Mouse (Mus musculus) heart, postnatal 25 days (tissue): ENCODE results near the gene Amer3. TPM values are rescaled to one million over a fixed set of nuclear protein-coding genes. Genes with fewer than 3 reads are reported as not detected.
"Not testable (repeated sequence)": the region's sequence is repeated elsewhere in the genome, so short reads cannot be mapped to it uniquely, and the experiment has no call there.

Experiments used
- DNase-seq: peaks from one replicate; pipeline ENCODE4 v3.0.0; 2022; ENCODE audit warnings: low spot score
- intact Hi-C: fragments of 180-260 bp; cut with DNase I; formaldehyde crosslinking; loops from one replicate; pipeline ENCODE4 v1.15.1; 2025
- total RNA-seq, 2 experiments: library from RNA; stranded (reverse); gene quantifications; 2 replicates each; pipeline ENCODE4 v1.2.3; 2021

Gene Amer3
- total RNA-seq, result not detected

DNA sequence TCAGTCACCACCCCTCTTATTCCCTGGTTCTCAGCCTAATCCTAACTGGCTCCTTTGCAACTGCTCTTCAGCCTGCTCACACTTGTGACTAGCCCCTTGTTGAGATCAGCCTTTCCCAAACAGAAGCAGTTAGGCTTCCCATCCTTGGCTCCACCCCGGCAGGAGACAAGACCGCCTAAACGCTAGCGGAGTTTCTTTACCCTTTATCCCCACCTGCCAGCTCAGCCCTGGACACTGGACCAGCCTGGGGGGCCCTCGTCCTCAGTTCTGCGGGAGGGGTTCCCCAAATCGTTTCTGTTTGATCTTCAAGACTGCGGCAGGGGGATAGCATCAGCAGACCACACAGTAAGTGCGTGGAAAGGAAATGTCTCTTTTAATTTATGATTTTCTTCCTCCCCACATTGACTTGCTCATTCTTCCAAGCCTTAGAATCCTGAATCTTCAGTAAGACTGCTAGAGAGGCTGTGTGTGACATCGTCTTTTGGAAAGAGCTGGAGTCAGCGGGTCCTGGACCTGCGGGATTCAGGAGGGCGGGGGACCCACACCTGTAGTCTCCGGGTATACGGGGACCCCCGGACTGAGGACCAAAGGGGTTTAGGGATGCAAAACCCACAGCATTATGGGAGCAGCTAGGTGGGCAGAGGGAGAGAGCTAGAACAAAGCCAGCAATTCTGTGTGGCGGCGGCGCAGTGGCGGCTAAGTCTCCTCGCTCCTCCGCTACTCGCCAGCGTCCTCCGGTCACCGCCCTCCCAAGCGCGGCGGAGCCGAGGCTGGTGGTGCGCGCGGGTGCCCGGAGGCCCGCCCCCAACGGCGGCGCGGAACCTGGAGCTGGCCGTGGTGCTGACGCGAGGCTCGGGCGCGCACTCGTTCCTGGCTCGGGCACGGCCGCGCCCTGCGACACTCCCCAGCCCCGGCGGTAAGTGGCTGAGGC lies at the start of gene Amer3:
Amer3 (plus strand) TSS at position 807 of the 931 bp plus-strand sequence.
- intact Hi-C loops, result no loop called here
- DNase-seq, result no peak

DNA sequence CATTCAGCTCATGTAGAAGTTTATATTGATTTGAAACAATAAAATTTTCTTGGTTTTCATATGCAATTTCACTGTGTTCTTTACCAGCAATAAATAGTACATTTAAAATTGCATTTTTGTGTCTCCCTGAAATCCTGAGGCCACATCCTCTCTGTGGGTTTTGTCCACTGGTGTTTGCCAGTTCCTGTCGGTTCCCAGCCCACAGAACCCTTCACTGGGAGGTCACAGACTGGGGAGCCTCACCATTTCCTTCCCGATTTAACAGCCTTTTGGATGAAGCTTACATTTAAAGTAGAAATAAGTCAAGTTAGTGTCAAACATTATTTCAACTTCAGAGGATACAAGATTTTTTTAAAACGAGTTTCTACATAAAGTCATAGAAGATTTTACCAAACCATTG lies 44.9 kb upstream of the Amer3 start:
- intact Hi-C loops, DNase-seq: not testable (repeated sequence)

- intact Hi-C loops, DNase-seq: not testable (repeated sequence)
These were observed 44.3 kb upstream of the Amer3 start, which contains the start of gene Cfc1 for GRCm38 (mm10) chr1:34535043-34535698. Gene Cfc1, plus strand, starts transcription at chr1:34535648.

DNA sequence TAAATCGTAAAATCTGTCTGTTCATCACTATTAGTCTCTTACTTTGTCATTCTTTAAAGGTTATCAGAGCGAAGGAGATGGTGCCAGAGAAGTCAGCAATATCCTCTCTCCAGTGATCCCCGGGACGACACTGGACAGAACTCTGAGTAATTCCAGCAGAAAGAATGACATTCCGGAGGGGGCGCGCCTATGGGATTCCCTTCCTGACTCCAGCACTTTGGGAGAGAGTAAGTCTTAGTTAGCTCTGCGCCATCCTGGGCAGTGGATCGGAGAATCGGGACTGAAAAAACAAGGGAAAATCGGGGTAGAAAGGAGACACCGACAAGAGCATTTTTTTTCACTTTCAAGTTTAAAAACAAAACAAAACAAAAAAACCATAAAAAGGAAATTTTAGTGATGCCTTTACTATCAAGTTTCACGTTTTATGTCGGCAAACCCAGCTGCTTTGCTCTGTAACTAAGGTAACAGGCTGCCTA lies 43.1 kb upstream of the Amer3 start:
- intact Hi-C loops, result no loop called here
- no peak for DNase-seq

DNA sequence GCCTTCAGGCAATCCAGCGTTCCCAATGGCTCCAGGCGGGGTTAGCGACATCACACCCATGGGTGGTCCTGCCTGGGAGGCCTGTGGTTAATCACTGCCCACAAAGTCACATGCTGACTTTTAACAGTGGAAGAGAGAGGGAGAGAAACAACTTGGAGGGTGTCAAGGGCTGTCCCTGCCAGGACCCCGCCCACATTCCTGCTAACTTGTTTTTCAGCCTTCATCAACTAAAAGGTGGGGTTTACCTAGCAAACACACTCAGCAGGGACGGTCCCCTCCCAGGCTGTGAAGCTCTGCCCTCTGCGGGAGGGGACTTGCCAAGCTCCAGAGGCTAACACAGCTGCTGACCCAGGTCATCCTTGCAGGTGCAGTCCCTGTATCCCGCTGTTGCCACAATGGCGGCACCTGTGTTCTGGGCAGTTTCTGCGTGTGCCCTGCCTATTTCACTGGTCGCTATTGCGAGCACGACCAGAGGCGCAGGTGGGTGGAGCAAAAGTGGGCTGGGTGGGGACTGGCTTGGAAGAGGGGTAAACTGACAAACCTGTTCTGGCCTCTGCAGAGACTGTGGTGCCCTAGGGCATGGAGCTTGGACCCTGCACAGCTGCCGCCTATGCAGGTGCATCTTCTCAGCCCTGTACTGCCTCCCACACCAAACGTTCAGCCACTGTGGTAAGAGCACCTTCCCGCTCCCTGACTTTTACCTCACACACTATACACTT lies 42.5 kb upstream of the Amer3 start:
- intact Hi-C loops, result no loop called here
- DNase-seq, result no peak

DNA sequence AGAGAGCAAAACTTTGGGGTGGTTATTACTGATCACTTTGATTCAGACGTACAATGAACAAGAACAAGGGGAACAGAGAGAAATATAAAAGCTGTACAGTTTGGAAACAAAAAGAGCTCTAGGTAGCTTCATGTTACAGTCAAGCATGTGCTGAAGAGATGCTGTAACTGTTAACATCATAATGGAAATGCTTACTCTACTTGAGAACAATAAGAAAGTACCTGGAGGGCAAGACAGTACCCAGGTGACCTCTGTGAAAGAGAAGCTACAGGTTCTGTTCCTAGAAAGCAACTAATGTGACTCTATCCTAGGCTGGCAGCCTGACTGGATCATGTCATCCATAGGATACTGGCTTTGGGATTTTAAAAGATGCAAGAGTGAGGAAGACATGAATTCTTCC lies 32.4 kb upstream of the Amer3 start:
- DNase-seq, result no peak
- intact Hi-C loops, result no loop called here

DNA sequence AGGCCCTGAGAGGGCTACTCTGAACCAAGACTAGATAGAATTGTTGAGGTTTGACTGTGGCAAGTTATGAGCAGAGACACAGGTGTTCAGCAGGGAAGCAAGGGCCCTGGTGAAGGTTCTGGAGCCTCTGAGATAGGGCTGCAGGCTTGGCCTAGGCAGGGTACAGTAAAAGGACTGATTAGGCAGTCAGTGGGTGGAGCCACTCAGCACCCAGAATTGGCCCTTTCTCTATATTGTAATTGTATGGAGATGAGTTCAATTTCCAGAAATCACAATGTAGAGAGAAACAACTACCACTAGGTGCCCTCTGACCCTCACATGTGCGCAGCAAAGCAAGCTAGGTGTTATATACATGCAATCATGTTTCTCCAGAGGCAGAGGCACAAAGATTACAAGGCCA lies 25.8 kb upstream of the Amer3 start:
- DNase-seq, result no peak
- intact Hi-C loops, result no loop called here

- DNase-seq, result no peak
- intact Hi-C loops, result no loop called here
These were observed 25.2 kb upstream of the Amer3 start for GRCm38 (mm10) chr1:34554275-34554674.

DNA sequence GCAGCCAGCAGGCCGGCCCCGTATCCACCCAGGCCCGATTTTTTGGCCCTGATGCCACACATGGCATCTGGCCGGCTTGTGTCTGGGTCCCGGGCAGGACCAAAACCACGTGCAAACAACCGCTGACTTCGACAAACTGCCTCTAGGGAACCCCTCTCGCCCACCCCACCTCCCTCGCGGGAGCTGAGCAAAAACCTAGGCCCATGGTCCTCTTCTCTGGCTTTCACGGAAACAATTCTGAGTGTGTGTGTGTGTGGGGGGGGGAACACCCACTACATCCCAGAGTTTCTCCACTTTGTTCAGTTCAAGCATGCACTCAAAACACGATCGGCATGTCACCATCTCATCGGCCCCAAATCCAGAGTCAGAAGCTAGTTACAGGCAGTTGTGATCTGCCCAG lies 18.6 kb upstream of the Amer3 start, which contains the start of gene Prss40:
Prss40 (minus strand) TSS at position 101 of the 400 bp plus-strand sequence.
- intact Hi-C loops, result no loop called here
- no peak for DNase-seq

DNA sequence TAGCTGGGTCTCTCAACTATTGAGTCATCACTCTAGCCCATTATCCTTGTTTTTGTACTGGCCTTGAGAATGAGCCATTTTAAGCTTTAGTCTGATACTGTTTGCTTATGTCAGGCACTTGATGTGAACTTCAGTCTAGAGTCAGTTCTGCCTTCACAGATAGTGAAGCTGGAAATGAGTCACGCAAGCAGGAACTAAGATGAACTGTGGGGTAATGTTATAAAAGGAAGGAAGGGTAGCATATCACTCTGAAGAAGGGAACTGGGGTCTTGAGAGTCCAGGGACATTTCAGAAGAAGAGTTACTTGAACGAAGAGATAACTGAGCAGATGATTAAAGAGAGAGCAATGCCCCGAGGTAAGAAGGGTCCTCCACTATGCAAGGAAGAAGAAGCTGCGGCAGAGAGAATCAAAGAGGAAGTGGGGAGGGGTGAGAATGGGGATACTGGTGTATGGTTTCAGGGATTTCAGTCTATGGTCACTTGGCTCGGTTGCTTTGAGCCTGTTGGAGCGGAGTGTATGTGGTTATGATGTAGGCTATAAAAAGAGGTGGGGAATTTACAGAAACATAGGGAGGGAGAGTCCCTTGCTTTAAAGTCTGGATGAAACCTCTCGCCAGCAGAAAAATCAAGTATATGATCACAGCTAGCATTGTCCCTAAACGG lies 14.9 kb upstream of the Amer3 start:
- no peak for DNase-seq
- intact Hi-C loops, result no loop called here

GRCm38 (mm10) chr1:34568120-34568519 lies 11.3 kb upstream of the Amer3 start:
- intact Hi-C loops, result no loop called here
- no peak for DNase-seq

- intact Hi-C loops, result no loop called here
- no peak for DNase-seq
These were observed 9.6 kb upstream of the Amer3 start for GRCm38 (mm10) chr1:34569876-34570275.

- intact Hi-C loops, result no loop called here
- DNase-seq, result no peak
These were observed 8.0 kb upstream of the Amer3 start for GRCm38 (mm10) chr1:34571431-34571830.

- no peak for DNase-seq
- intact Hi-C loops, result no loop called here
These were observed 6.2 kb upstream of the Amer3 start for GRCm38 (mm10) chr1:34573221-34573620.

DNA sequence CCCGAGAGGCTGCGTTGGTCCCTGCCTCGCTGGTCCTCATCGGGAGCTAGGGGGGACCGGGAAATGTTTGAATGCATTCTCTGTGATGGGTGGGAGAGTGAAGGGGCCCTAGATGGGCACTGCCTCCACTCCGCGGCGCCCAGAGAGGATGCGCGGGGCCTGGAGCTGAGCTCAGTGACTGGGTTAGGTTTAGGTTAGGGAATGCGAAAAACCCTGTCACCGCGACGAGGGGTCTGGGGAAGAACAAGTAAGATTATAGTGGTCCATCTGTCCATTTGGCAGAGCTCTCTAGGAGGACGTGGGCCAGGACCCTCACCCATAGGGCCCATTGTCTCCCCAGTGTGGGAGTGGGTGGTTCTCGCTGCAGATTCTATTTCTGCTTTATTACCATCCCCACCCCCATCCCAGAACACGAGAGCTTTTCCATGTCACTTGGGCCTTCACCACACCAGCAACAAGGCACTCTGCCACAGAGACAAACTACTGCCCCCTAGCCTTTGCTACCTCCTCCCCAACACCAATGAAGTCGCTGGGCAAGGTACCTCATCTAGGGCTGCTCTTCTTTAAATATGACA lies 412 bp downstream of the Amer3 start:
- intact Hi-C loops, result no loop called here

DNA sequence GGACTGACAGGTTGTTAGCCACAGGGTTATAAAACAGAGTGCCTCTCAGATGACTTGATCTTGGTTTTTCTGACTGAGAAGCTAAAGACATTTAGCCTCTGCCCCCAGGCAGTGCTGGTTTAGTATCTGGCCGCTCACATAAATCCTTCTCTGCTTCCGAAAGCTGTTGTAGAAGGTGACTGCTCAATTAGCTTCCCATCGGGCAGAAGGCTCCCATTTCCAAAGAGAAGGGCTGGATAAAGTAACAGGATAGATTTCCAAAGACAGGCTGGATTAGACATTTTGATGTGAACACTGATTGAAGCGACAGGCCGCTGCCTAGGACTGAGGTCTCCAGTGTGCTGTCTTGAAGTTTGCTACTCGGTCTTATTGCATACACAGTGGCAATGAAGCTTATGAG lies 2.8 kb downstream of the Amer3 start:
- no peak for DNase-seq
- intact Hi-C loops, result no loop called here

More for the DNA sequence above, 412 bp downstream of the Amer3 start:
- no peak for DNase-seq

GRCm38 (mm10) chr1:34583821-34584263 lies 4.4 kb downstream of the Amer3 start:
- intact Hi-C loops, result no loop called here
- DNase-seq, result no peak

DNA sequence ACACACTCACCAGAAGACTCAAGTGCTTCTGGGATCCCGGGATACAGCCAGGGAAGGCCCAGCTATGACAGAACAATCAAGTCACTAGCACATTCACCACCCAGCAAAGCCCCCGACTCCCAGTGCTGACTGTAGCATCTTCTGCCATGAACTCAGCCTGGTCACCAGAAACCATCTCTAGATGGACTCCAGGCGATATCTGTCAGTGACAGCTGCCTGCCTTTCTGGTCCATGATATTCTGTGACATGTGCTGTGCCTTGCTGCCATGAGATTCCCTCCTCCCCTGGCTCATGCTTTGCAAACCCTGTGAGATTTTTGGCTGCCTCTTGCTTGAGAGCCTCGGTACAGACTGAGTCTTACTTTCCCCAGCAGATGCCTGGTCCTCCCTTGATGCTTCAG lies 5.3 kb downstream of the Amer3 start:
- intact Hi-C loops, result no loop called here
- no peak for DNase-seq

DNA sequence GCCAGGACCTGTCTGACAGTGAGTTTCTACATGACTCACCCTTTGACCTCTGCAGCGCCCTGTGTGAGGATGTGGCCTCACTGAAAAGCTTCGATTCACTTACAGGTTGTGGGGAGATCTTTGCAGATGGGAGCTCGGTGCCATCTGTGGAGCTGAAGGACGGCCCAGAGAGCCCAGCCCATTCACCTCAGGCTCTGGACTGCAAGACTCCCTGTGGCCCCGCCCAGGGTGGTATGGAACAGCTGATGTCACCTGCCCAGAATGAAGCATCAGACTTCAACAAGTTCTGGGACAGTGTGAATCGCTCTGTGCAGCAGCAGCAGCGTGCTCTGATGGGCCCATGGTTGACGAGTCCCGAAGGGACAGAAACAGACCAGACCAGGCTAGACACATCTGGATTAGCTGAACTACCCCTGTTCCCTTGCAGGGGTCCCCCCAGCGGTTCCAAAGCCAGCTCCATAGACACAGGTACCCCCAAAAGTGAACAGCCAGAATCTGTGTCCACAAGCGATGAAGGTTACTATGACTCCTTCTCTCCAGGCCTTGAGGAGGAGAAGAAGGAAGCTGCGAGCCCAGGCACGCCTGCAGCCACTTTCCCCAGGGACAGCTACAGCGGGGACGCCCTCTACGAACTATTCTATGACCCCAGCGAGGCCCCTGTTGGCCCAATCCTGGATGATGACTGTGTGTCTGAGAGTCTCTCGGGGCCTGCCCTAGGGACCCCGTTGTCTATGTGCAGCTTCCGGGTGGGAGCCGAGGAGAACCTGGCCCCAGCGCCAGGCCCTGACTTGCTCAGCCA lies 8.0 kb downstream of the Amer3 start:
- intact Hi-C loops, result no loop called here
- no peak for DNase-seq
